Mouse (Mus musculus) layer of hippocampus, postnatal 25 days (tissue): ENCODE measurements around the gene Fen1. TPM values are rescaled to one million over a fixed set of nuclear protein-coding genes. Genes with fewer than 3 reads are reported as not detected.

Experiments used
- DNase-seq, 2 experiments: peaks; one replicate each; pipeline ENCODE4 v3.0.0; 2022; ENCODE audit warnings: mixed read lengths in 2 of 2, low spot score in 1 of 2; ENCODE audit errors: extremely low spot score in 1 of 2
- total RNA-seq, 2 experiments: library from RNA; stranded (reverse); gene quantifications; 2 replicates each; pipeline ENCODE4 v1.2.3; 2021

Fen1 gene
- 1 to 10 TPM; 9.1 to 9.4 TPM for total RNA-seq

- DNase-seq, result peak; percentile 90 to 91
Measured at GRCm38 (mm10) chr19:10203848-10204615, at the start of gene Fen1, which contains the start of gene Tmem258. Gene Fen1, minus strand, starts transcription at chr19:10204169. Gene Tmem258, plus strand, starts transcription at chr19:10204014.

DNA sequence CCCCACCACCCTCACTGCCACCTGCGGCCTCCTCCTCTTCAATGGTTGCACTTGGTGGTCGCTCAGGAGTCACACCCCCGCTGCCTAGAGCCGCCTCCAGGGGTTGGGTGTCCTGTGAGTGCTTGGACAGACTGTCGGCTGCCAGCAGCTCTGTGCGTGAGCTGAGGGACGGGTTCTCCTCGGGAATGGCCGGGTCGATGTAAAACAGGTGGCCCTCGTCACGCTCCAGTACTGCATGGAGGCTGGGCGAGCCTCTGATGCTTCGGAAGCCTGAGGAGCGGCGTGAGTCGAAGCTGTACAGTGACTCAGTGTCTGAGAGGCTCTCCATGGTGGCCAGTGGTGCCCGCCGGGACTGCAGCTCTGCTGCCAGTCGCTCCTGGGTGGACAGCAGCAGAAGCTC lies 44.2 kb upstream of the Fen1 start:
- no peak for DNase-seq

GRCm38 (mm10) chr19:10247165-10247564 lies 43.2 kb upstream of the Fen1 start:
- DNase-seq, result no peak

- DNase-seq, result peak; percentile 53 to 78
Measured at GRCm38 (mm10) chr19:10244183-10244582, 40.2 kb upstream of the Fen1 start.

- peak in 1 of 2 experiments; percentile 21 for DNase-seq
Measured at GRCm38 (mm10) chr19:10242916-10243315, 38.9 kb upstream of the Fen1 start.

DNA sequence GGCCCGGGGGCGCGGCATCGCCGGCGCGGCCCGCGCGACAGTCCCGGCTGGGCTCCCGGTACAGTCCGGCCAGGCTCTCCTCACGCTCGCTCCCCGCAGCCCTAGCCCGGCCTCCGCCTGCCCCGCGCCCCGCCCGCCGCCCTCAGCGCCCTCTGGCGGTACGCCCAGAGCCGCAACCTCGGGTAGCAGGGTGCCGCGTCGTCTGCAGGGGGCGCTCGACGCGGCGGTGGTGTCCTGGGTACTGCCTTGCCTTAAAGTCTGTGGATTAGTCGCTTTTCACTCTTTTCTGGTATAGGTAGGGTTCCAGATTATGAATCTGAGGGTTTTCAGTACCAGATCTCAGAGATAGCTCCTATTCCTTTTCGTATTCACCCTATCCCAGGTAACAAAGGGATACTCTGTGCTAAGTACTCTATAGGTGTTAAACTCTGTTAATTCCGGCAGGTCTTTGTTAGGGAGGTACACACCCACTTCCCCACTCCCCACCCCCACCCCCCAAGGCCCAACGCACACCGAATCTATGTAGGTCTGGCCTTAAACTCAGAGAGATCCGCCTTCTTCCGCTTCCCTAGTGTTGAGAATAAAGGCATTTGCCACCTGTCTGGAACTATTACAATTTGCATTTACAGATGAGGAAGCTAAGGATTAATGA lies 36.8 kb upstream of the Fen1 start, which contains the start of gene Myrf:
Gene Myrf, minus strand, starts transcription at position 95 of the 652 bp plus-strand sequence.
- DNase-seq, result peak; percentile 65 to 70

DNA sequence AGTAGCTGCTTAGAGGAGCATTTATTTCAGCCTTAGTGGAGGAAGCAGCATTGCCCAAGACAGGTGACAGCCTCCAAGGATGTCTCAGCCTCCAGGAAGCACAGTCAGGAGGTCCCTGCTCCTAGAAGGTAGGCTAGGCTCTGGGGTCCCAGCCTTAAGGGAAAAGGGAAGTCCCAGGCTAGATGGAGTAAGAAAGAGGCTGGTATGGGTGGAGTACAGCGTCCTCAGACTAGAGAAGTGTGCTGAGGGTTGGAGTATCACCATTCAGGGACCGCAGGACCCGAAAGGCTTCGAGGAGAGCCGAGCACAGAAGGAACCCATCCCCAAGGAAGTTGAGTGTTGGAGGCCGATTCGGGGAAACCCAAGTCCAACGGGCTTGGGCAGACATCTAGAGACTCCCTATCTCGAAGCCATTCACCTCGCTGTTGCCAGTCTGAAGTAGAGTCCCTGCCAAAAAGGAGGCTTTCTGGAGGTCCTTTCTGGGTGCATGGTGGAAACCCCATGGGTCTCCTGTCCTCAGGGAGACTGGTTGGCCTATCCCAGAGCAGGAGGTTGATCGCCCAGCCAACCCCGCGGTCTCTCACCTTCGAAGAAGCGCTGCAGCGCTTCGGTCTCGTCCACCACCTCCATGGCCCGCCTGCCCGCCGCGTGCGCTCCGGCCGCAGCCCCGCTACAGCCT lies 36.1 kb upstream of the Fen1 start:
- no peak for DNase-seq

DNA sequence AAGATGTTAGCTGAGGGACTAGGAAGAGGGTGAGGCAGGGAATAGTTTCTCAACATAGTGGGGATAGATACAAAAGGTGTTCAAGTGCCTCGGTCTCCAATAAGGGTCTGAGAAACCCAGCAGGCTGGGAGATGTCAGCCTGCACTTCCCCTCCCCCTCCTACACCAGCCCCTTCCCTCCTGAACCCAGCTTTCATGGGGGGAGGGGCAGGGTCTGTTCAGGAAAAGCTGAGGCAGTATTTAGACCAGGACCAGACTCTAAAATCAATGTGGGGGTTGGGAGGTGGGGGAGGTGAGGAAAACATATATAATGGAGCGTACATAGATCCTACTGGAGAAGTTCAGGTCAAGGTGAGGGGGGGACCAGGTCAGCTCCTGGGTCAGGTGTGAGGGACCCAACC lies 35.5 kb upstream of the Fen1 start:
- DNase-seq, result no peak

DNA sequence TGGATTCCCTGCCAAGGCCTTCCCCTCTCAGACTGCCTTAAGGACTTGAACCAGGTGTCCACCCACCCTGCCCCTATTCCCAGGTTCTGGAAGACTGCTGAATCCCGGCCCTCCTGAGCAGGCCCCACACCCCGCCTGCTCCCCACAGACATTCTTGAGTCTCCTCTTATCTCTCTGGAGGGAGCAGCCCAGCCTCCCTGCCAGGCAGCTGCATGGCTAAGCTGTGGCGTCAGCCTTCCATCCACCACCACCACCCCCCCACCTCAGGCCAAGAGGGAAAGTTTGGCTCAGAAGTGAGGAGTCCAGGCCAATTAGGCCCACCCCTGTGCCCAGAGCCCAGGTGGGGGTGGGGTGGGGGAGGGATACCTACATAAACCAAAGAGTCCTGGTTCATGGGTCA lies 34.5 kb upstream of the Fen1 start:
- DNase-seq, result no peak

- DNase-seq, result no peak
Measured at GRCm38 (mm10) chr19:10235784-10236565, 32.0 kb upstream of the Fen1 start.

GRCm38 (mm10) chr19:10232327-10233017 lies 28.5 kb upstream of the Fen1 start:
- no peak for DNase-seq

GRCm38 (mm10) chr19:10231871-10232270 lies 27.9 kb upstream of the Fen1 start:
- no peak for DNase-seq

GRCm38 (mm10) chr19:10231016-10231415 lies 27.0 kb upstream of the Fen1 start:
- no peak for DNase-seq

DNA sequence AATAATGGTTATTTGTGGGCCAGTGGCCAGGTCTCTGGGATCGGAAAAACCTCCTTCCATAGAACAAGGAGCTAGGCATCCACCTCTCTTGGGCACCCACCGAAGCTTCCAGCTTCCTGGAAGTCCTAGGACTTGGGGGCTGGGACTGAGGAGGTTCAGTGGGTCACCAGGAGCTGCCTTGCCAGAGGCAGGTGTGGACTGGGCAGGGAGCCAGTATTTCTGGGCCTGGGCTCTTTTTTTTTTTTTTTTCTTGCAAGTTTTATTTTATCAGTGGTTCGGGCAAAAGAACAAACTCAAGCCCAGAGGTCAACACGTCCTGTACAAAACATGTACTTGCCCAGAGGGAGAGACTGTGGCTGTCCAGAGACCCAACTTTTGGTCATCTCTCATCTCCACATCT lies 21.8 kb upstream of the Fen1 start:
- DNase-seq, result no peak

- DNase-seq, result no peak
Measured at GRCm38 (mm10) chr19:10224637-10225453, 20.9 kb upstream of the Fen1 start.

GRCm38 (mm10) chr19:10223561-10223960 lies 19.6 kb upstream of the Fen1 start:
- no peak for DNase-seq

DNA sequence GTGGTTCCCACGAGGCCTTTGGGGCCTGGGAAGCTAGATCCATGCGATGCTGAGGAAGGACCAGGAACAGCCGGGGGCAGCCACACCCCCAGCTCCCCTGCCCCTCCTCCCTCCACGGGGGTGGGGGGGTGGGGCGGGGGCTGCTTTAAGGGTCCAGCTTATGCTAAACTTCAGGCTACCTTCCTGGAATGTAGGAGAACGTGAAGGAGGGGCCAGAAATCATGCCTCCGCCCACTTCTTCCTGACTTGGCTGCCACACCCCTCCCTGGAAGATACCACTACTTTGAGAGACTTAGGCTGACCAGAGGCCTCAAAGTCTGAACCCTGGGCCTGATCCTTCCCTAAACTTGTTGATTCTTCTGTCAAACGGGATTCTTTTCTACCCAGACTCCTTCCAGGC lies 18.7 kb upstream of the Fen1 start:
- no peak for DNase-seq

GRCm38 (mm10) chr19:10221585-10221984 lies 17.6 kb upstream of the Fen1 start:
- no peak for DNase-seq

- DNase-seq, result no peak
Measured at GRCm38 (mm10) chr19:10219593-10219992, 15.6 kb upstream of the Fen1 start.
